Mouse (Mus musculus) cerebellum, postnatal 25 days (tissue): ENCODE measurements around the gene Akap8.

Source experiments
- DNase-seq, 2 experiments: peaks; one replicate each; pipeline ENCODE4 v3.0.0; 2021; ENCODE audit warnings: mixed read lengths in 2 of 2

The Akap8 gene

GRCm38 (mm10) chr17:32348406-32348805, 27.4 kb upstream of the Akap8 start:
- no peak for DNase-seq

- DNase-seq: no peak
These were observed 20.1 kb upstream of the Akap8 start for GRCm38 (mm10) chr17:32341102-32341501.

GRCm38 (mm10) chr17:32340110-32340509, 19.1 kb upstream of the Akap8 start:
- DNase-seq: no peak

GRCm38 (mm10) chr17:32335869-32336268, 14.8 kb upstream of the Akap8 start:
- no peak for DNase-seq

GRCm38 (mm10) chr17:32334921-32335320, 13.9 kb upstream of the Akap8 start:
- DNase-seq: no peak

- no peak for DNase-seq
These were observed 12.8 kb upstream of the Akap8 start for GRCm38 (mm10) chr17:32333675-32334303.

GRCm38 (mm10) chr17:32327501-32327900, 6.5 kb upstream of the Akap8 start:
- no peak for DNase-seq

- no peak for DNase-seq
These were observed 1.8 kb upstream of the Akap8 start for GRCm38 (mm10) chr17:32322809-32323208.

- peak in 1 of 2 experiments; percentile 18 for DNase-seq
These were observed 798 bp upstream of the Akap8 start for GRCm38 (mm10) chr17:32321836-32322235.

- DNase-seq: no peak
These were observed 324 bp upstream of the Akap8 start for GRCm38 (mm10) chr17:32321390-32321734.

- peak in 1 of 2 experiments; percentile 14 for DNase-seq
These were observed 1.1 kb downstream of the Akap8 start for GRCm38 (mm10) chr17:32319950-32320349.

GRCm38 (mm10) chr17:32317708-32318107, 3.3 kb downstream of the Akap8 start:
- DNase-seq: no peak

- DNase-seq: no peak
These were observed 4.0 kb downstream of the Akap8 start for GRCm38 (mm10) chr17:32317032-32317431.

GRCm38 (mm10) chr17:32315560-32315959, 5.5 kb downstream of the Akap8 start:
- no peak for DNase-seq

GRCm38 (mm10) chr17:32313892-32314291, 7.1 kb downstream of the Akap8 start:
- no peak for DNase-seq

- peak; percentile 74 to 79 for DNase-seq
These were observed 8.2 kb downstream of the Akap8 start for GRCm38 (mm10) chr17:32312801-32313200.

GRCm38 (mm10) chr17:32307963-32308362, 13.1 kb downstream of the Akap8 start:
- DNase-seq: no peak

- DNase-seq: no peak
These were observed 22.9 kb downstream of the Akap8 start for GRCm38 (mm10) chr17:32298125-32298524.

- no peak for DNase-seq
These were observed 25.1 kb downstream of the Akap8 start for GRCm38 (mm10) chr17:32295901-32296300.

- DNase-seq: no peak
These were observed 25.9 kb downstream of the Akap8 start for GRCm38 (mm10) chr17:32295160-32295559.

- DNase-seq: no peak
These were observed 35.8 kb downstream of the Akap8 start for GRCm38 (mm10) chr17:32285138-32285670.

- DNase-seq: peak; percentile 96 to 98
These were observed 36.5 kb downstream of the Akap8 start, which contains the start of gene Brd4 for GRCm38 (mm10) chr17:32284262-32285137. Gene Brd4 (minus strand): TSS chr17:32284722.

- peak in 1 of 2 experiments; percentile 75 for DNase-seq
These were observed 37.2 kb downstream of the Akap8 start for GRCm38 (mm10) chr17:32283771-32284221.

- DNase-seq: peak in 1 of 2 experiments; percentile 22
These were observed 37.7 kb downstream of the Akap8 start for GRCm38 (mm10) chr17:32283341-32283740.
